Mouse (Mus musculus): ENCODE results near the gene Myo19. TPM values are rescaled to one million over a fixed set of nuclear protein-coding genes. Genes with fewer than 3 reads are reported as not detected.

Gene Myo19
- polyA plus RNA-seq, 1 experiment from 2014 or later: 7.2 TPM

DNA sequence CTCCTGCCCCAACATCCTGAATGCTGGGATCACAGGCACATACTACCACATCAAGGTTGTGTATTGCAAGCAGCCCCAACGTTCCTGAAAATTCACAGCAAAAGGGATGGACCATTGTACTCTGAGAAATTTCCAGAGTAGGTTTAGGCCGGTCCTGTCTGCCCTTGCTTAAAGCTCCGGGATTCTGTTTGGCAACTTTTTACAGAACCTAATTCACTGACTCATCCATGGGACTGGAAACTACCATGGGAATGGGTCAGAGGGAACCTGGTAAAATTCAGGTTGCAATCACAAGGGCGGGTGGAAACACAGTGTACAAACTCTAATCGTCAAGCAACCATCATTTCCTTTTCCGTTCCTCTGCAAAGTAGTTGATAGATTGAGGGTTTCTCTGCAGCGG, 40.0 kb downstream of the Myo19 start:
- Histone ChIP-seq H3K27ac (no peak overlapping the region), H3K27me3 (replicated peaks) (no peaks in the 10 kb centered on the region), H3K36me3 (replicated peaks) (no peaks in the 10 kb centered on the region), H3K4me3 (no peak overlapping the region), H3K9ac (no peak overlapping the region), H3K4me1 (peaks cover 14% of the 10 kb centered on the region), H3K9me3 (no peaks in the 10 kb centered on the region), H3K4me2 (no peak overlapping the region)
- WGBS: 75% methylated on average over 7 of the region's 7 CpGs
- ATAC-seq (replicated peaks): no peak

DNA sequence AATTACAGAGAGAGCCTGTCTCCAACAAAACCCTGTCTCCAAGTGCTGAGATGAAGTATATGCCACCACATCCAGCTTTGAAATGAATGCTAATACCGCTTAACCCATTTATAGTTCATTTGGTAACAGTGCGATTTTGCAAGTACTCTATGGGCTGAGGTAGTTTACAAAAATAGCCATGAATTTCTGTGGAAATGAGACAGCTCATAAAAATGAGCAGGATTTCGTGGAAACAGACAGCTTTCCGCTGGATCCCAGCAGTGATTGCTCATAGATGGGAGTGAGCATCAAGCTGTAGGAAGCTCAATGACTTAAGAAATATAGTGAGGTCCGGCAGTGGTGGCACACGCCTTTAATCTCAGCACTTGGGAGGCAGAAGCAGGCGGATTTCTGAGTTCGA, 41.0 kb downstream of the Myo19 start:
- Histone ChIP-seq H3K9ac (no peak overlapping the region), H3K4me2 (no peak overlapping the region), H3K36me3 (replicated peaks) (no peaks in the 10 kb centered on the region), H3K9me3 (no peaks in the 10 kb centered on the region), H3K27me3 (replicated peaks) (no peaks in the 10 kb centered on the region), H3K4me1 (peaks cover 5% of the 10 kb centered on the region), H3K27ac (no peak overlapping the region), H3K4me3 (no peak overlapping the region)
- 88% methylated on average over 8 of the region's 8 CpGs for WGBS
- ATAC-seq (replicated peaks): no peak

DNA sequence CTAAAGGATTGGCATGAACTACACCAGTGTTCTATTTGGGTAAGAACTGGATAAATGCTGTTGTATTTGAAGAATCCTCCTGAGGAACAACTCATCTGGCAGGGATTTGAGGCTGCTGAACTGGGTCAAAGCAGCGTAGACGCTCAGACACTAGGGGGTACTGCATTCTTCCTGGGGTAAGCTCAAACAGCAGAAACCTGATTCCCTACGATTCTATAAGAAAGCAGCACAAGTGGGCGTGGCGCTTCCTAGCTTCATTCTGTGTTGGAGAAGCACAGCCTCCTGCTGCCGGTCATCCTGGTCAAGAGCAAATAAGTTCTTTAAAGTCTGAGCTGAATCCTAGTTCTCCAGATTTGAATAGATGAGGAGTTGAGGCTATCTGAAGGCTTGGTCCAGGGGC, 52.3 kb downstream of the Myo19 start:
- WGBS: 9% methylated on average over 6 of the region's 6 CpGs
- Histone ChIP-seq H3K27ac (no peak overlapping the region), H3K9ac (no peak overlapping the region), H3K27me3 (replicated peaks) (no peaks in the 10 kb centered on the region), H3K9me3 (no peaks in the 10 kb centered on the region), H3K4me3 (no peak overlapping the region), H3K36me3 (replicated peaks) (no peaks in the 10 kb centered on the region), H3K4me2 (no peak overlapping the region), H3K4me1 (no peaks in the 10 kb centered on the region)
- ATAC-seq (replicated peaks): no peak

DNA sequence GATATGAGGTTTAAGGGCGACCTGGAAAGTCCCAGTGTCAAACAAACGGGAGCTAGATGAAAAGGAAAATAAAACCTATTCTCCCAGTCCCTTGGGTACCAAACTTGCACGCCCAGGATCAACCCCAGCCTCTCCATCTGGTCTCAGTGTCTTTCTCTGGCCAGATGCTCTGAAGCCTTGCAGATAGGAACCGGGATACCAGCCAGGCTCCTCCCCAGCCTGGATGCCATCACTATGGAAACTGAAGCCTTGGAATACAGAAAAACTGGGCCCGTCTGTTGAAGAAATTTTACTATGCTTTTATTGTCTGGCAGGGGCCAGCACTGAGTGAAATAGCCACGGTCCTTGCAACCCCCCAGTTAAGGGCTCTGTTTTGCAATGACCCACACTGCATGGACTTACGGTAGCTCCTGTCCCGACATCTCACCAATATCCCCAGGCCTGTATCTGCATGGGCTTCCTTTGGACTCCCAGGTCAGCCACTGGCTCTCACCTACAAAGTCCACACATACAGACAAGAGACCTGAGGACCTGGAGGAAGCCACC, 59.6 kb downstream of the Myo19 start:
- Histone ChIP-seq H3K4me1 (peaks cover 14% of the 10 kb centered on the region), H3K9me3 (no peaks in the 10 kb centered on the region), H3K27me3 (replicated peaks) (no peaks in the 10 kb centered on the region), H3K4me3 (no peak overlapping the region), H3K4me2 (no peak overlapping the region), H3K36me3 (replicated peaks) (no peaks in the 10 kb centered on the region), H3K9ac (no peak overlapping the region), H3K27ac (peak overlapping the region; percentile 5; the same call in 1 of the 2 replicates)
- ATAC-seq (replicated peaks): no peak
- 46% methylated on average over 8 of the region's 8 CpGs for WGBS

DNA sequence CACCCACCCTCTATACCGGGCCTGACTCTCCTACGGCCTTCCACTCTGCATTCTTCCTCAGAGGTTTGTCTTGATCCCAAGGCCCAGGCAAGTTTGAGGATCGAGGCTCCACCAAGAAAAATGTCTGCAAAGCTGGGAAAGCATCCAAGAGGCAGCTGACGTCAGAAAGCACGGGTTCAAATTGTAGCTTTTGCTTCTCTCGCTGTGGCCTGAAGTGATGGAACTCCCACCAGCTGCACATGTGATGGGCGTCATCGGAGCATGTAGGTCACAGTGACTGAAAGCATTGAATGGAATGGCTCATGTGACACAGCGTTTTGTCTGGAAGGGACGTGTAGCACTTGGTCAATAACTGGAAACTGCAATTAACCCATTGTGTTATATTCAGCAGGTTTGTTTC, 60.2 kb downstream of the Myo19 start:
- Histone ChIP-seq H3K4me1 (peaks cover 19% of the 10 kb centered on the region), H3K36me3 (replicated peaks) (no peaks in the 10 kb centered on the region), H3K4me2 (no peak overlapping the region), H3K9me3 (no peaks in the 10 kb centered on the region), H3K4me3 (no peak overlapping the region), H3K9ac (no peak overlapping the region), H3K27me3 (replicated peaks) (no peaks in the 10 kb centered on the region), H3K27ac (peak overlapping the region; percentile 5; the same call in 1 of the 2 replicates)
- no peak for ATAC-seq (replicated peaks)
- WGBS: 70% methylated on average over 10 of the region's 10 CpGs

DNA sequence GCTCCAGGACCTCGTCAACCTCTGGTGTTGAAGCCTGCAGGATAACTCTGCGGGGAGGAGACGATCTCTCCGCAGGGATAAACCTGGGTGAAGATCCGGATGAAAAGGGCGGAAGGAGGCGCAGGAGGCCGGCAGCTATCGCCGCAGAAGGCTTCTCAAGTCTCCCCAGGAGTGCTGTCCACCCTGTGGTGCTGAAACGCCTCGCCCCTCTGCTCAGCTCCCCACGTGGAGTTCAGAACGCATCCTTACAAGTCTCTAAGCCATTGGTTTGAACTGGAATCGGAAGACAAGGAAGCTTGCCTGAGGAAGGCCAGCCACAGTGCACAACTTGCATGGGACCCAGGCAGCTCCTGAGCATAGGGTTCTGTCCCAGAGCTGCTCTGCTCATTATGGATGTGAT, 64.0 kb downstream of the Myo19 start:
- Histone ChIP-seq H3K4me1 (peaks cover 20% of the 10 kb centered on the region), H3K27ac (no peak overlapping the region), H3K9ac (no peak overlapping the region), H3K4me2 (peak overlapping the region; percentile 40), H3K36me3 (replicated peaks) (no peaks in the 10 kb centered on the region), H3K9me3 (no peaks in the 10 kb centered on the region), H3K4me3 (no peak overlapping the region), H3K27me3 (replicated peaks) (no peaks in the 10 kb centered on the region)
- WGBS: 1% methylated on average over 15 of the region's 15 CpGs
- no peak for ATAC-seq (replicated peaks)

DNA sequence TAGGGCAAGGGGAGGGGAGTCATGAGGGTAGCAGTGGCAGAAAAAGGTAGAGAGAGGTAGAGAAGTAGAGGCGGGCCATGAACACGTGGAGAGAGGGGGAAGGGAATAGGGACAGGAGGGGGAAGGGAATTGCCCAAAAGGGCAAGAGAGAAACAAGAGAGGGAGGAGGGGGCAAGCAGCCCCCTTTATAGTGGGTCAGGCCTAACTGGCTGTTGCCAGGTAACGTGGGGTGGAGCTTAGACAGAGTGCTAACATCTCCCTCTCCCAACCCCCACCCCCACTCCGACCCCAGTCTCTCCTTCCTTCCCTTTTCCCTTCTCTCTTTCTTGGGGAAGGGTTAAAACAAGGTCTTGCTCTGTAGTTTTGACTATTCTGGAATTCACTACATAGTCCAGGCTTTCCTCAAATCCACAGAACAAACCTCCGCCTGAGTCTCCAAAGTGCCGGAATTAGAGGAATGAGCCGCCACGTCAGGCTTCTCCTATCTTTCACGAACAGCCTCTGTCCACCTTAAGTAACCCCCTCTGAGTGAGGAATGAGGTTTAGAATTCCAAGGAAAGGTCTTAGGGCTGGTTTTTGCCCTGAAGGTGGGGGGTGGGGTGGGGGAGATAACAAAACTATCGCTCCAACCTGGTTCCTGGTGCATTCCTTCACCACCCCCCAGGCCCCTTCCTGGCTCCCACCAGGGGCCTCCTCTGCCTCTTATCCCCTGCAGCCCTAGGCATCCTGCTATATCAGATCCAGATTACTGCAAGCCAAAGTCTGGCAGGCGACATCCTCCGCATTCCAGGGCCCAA, 64.9 kb downstream of the Myo19 start:
- WGBS: 4% methylated on average over 12 of the region's 12 CpGs
- H3K4me2 ChIP-seq: peak overlapping the region; percentile 13; the same call in 1 of the 2 replicates
- no peaks in the 10 kb centered on the region for H3K27me3 ChIP-seq (replicated peaks)
- H3K4me3 ChIP-seq: no peak overlapping the region
- no peaks in the 10 kb centered on the region for H3K9me3 ChIP-seq
- no peak overlapping the region for H3K27ac ChIP-seq
- ATAC-seq (replicated peaks): no peak
- peaks cover 20% of the 10 kb centered on the region for H3K4me1 ChIP-seq
- H3K36me3 ChIP-seq (replicated peaks): no peaks in the 10 kb centered on the region
- no peak overlapping the region for H3K9ac ChIP-seq

DNA sequence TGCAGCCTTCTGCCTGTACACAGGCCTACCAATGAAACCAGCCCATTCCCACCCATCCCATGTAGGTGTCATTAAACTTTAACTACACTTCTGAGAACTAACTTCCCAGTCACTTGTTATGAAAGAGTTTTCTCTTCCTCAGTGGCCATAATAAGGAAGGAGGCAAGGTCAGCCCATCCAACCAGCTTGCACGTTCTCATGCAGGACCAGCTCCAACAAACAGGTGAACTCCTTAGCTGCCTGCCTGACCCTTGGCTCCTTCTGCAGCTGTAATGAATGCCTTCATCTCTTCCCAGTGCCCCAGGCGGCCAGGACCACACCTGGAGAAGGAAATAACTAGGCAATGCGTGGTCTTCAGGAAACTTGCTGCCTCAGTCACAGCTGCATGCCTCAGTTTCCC, 65.9 kb downstream of the Myo19 start:
- Histone ChIP-seq H3K9ac (no peak overlapping the region), H3K4me1 (peaks cover 20% of the 10 kb centered on the region), H3K27ac (no peak overlapping the region), H3K9me3 (no peaks in the 10 kb centered on the region), H3K4me2 (no peak overlapping the region), H3K36me3 (replicated peaks) (no peaks in the 10 kb centered on the region), H3K27me3 (replicated peaks) (no peaks in the 10 kb centered on the region), H3K4me3 (no peak overlapping the region)
- ATAC-seq (replicated peaks): no peak
- 66% methylated on average over 3 of the region's 3 CpGs for WGBS

DNA sequence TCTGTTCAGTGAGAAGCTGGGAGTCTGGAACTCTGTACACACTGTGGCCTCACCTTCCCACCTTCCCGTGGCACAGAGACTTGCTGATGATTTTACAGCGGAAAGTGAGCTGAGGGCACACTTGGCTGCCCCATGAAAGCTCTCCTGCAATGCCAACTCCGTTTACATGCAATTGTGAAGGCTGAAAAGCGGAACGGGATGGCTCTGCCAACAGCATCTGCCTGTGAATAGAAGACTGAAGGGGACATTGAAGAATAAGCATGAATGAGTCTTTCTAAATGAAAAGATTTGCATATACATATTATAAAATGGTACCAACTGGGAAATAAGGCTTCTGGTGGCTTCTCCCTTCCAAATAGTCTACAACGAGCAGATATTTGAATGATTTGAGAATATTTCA, 67.3 kb downstream of the Myo19 start:
- Histone ChIP-seq H3K36me3 (replicated peaks) (no peaks in the 10 kb centered on the region), H3K27me3 (replicated peaks) (no peaks in the 10 kb centered on the region), H3K27ac (0 out of 2 replicates have a peak overlapping the region, but pooled peaks have one; percentile 11), H3K4me3 (no peak overlapping the region), H3K4me2 (no peak overlapping the region), H3K9ac (no peak overlapping the region), H3K9me3 (no peaks in the 10 kb centered on the region), H3K4me1 (peaks cover 20% of the 10 kb centered on the region)
- WGBS: 56% methylated on average over 6 of the region's 6 CpGs
- no peak for ATAC-seq (replicated peaks)

DNA sequence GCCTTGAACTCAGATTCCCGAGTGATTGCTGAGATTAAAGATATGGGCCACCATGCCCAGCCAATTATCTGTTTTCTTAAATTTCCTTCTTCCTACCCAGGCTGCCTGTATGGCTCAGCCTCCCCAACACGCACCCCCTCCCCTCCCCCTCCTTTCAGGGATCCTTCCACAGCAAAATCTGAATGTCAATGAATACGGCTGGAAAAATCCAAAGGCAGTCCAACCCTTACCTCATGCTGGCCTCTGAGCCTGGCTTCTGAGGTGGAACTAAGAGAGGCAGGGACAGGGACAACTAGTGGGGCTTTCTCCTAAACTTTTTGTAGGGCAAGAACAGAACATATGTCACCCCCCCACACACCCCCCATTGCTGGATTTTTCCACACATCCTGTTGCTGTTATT, 68.2 kb downstream of the Myo19 start:
- WGBS: 36% methylated on average over 3 of the region's 3 CpGs
- H3K36me3 ChIP-seq (replicated peaks): no peaks in the 10 kb centered on the region
- no peak overlapping the region for H3K4me2 ChIP-seq
- no peak for ATAC-seq (replicated peaks)
- H3K27me3 ChIP-seq (replicated peaks): no peaks in the 10 kb centered on the region
- H3K27ac ChIP-seq: no peak overlapping the region
- no peak overlapping the region for H3K4me3 ChIP-seq
- H3K9me3 ChIP-seq: no peaks in the 10 kb centered on the region
- no peak overlapping the region for H3K9ac ChIP-seq
- H3K4me1 ChIP-seq: peaks cover 20% of the 10 kb centered on the region

DNA sequence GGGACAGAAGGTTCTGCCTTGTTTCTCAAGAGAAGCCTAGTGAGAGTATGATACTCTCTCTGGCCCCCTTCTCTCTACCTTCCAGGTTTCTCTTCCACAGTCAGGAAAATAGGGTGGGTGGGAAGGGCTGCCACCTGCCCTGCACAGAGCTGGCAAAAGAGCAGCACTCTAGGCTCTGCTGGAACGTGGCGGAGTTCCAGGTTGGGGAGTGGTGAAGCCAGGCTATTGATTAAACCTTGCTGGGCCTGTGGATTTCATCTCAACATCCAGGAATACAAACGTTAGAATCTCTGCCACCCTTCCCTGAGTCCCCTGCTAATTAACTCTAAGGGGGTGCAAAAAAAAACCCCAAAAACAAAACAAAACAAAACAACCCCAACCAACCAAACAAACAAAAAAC, 68.6 kb downstream of the Myo19 start:
- Histone ChIP-seq H3K9me3 (no peaks in the 10 kb centered on the region), H3K4me3 (no peak overlapping the region), H3K27ac (no peak overlapping the region), H3K9ac (no peak overlapping the region), H3K27me3 (replicated peaks) (no peaks in the 10 kb centered on the region), H3K4me1 (peaks cover 17% of the 10 kb centered on the region), H3K4me2 (no peak overlapping the region), H3K36me3 (replicated peaks) (no peaks in the 10 kb centered on the region)
- ATAC-seq (replicated peaks): no peak
- WGBS: 43% methylated on average over 3 of the region's 3 CpGs

DNA sequence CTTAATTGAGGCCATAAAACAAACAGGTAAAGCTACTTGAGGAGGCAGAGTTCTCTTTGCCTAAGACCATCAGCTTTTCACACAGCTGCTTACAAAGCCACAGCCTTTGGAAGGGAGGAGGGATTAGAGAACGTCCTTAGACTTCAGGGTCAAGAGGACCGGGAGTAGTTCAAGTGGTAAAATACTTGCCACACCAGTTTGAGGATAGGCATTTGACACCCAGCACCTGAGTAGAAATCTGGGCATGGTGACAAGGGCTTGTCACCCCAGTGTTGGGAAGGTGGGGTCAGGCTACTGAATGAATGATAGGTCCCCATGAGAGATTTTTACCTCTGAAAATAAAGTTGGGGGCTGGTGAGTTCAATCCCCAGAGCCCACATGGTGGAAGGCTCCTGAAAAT, 72.7 kb downstream of the Myo19 start:
- Histone ChIP-seq H3K4me1 (peaks cover 7% of the 10 kb centered on the region), H3K4me3 (no peak overlapping the region), H3K9ac (no peak overlapping the region), H3K27ac (no peak overlapping the region), H3K36me3 (replicated peaks) (no peaks in the 10 kb centered on the region), H3K4me2 (no peak overlapping the region), H3K9me3 (no peaks in the 10 kb centered on the region), H3K27me3 (replicated peaks) (peaks cover 18% of the 10 kb centered on the region)
- no peak for ATAC-seq (replicated peaks)
- WGBS: 25% methylated on average over 2 of the region's 2 CpGs

DNA sequence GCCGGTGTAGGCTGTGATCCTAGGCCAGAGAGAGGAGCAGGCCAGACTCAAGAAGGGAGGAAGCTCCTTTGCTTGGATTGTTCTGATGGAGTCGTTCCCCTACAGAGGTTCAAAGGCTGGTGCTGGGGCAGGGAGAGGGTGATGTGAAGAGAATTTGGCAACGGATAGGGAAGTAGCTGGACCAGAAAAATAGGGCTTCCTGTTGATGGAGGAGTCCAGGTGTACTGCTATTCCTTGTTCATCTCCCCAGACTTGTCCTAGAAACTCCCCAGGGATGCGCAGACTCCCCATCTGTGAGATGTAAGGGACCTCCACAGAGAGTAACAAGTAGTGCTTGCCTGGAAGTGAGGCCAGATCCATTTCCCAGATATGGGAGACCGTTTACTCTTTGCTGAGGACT, 76.5 kb downstream of the Myo19 start:
- no peak overlapping the region for H3K27ac ChIP-seq
- no peak overlapping the region for H3K4me3 ChIP-seq
- peaks cover 24% of the 10 kb centered on the region for H3K4me1 ChIP-seq
- no peak overlapping the region for H3K4me2 ChIP-seq
- H3K36me3 ChIP-seq (replicated peaks): no peaks in the 10 kb centered on the region
- ATAC-seq (replicated peaks): no peak
- peaks cover 46% of the 10 kb centered on the region for H3K27me3 ChIP-seq (replicated peaks)
- WGBS: 29% methylated on average over 5 of the region's 5 CpGs
- H3K9ac ChIP-seq: no peak overlapping the region
- no peaks in the 10 kb centered on the region for H3K9me3 ChIP-seq

Measured in midbrain, embryonic 15.5 days (tissue).